Mouse (Mus musculus): Measurements from ENCODE around the gene Ano6. TPM values are rescaled to one million over a fixed set of nuclear protein-coding genes. Genes with fewer than 3 reads are reported as not detected.

The Ano6 gene
- polyA plus RNA-seq, 1 experiment: not detected

DNA sequence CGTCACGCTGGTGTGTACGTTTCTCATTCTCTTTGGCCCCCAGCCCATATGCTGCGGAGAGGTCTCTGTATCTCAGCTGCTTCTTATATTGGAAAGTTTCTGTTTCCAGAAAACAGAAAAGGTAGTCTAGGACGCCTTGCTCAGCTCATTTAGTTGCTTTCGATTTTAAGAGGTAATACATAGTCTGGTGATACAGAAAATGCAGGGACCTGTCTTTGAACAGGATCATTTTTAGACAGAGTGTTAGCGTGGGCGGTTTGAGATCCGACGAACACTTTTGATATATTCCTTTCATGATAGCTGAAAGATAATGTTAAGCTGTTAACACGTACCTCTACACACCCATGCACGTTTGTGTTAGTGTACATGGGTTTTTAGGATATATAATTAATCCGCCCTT, 35.9 kb downstream of the Ano6 start:
- no peak for TF ChIP-seq GATA1 (IDR thresholded peaks at IDR 0.05; ENCODE audit: low read length)

DNA sequence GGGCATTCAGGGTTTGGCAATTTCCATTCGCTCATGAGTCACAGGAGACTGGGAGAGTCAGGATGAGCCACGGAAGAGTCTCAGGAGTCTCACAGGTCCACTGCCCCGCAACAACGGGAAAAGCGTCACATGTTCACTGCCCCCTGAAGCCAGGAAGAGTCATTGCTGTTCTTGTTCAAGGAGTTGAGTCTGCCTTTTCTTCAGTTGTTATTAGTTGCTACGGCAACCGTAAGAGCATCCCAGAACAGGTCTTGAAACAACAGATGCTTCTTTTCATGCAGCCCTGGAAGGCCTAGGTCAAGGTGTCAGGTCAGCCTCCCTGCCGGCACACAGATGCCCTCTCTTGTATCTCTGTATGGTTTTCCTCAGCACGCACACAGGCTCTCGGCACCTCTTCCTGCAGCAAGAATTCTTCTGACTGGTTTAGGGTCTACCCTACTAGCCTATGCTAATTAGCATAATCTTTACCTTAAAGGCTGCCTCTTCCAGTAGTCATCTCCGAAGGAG, 36.9 kb downstream of the Ano6 start:
- no peak for TF ChIP-seq GATA1 (IDR thresholded peaks at IDR 0.05; ENCODE audit: low read length)

- no peak for TF ChIP-seq GATA1 (IDR thresholded peaks at IDR 0.05; ENCODE audit: low read length)
These were observed 38.1 kb downstream of the Ano6 start for GRCm38 (mm10) chr15:95828647-95829254.

DNA sequence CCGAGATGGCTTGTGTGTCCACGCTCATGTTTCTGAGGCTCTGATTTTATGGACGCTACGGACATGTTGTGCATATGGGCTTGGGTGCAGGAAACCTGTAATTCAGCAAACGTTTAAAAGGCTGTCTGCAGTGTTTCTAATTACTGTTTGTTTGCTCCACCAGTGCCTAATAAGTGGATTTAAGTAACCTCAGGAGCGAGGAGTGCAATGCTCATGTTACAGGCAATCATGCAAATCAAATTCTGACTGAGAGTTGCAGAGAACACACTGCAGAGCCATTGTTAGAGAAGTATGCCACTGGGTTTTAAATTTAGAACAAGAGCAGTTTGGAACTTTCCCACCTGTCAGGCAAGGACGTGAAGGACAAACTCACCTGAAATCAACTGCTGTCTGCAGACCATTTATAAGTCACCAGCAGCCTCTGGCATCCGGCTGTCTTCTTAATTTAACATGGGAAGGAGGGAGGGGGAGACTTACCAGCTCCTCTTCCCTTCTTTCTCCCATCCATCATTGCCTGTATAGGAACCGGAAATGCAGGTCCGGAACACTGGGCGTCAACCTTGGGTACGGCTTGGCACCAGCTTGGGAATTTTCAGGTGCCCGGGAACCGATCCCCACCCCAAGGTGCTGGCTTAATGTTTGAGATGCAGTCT, 39.0 kb downstream of the Ano6 start:
- no peak for TF ChIP-seq GATA1 (IDR thresholded peaks at IDR 0.05; ENCODE audit: low read length)

GRCm38 (mm10) chr15:95830206-95830560, 39.5 kb downstream of the Ano6 start:
- no peak for TF ChIP-seq GATA1 (IDR thresholded peaks at IDR 0.05; ENCODE audit: low read length)

DNA sequence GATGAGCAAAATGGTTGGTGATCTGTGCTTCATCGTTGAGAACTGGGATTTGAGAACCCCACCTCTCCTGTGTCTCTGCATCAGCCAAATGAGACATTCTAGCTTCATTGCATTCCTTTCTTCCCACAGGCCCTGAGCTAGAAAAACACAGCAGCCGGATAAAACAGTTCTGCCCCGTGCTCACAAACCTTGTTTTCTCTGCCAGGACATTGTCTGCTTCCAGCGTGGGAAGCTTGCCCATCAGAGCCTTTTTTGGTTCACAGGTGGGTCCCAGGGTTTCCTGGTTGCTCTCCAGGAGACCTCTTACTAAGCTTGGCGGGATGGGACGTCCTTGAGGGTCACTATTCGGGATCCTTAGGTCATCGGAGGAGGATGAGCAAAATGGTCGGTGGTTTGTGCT, 42.6 kb downstream of the Ano6 start:
- TF ChIP-seq GATA1 (IDR thresholded peaks at IDR 0.05; ENCODE audit: low read length): no peak

DNA sequence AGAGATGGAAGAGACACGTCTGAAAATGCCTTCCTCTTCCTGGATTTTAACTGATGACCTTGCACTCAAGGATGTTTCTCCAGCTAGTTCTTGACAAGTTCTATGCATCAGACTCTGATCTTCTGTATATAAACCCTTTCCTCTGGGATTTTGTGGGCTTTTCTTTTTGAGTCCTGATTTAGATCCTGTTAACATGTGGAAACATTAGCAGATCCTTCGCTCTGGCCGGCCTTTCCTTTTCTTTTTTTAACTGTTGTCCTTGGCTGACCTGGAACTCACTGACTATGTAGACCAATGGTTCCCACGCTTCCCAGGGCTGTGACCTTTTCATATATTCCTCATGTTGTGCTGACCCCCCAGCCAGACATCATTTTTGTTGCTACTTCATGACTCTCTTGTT, 45.4 kb downstream of the Ano6 start:
- TF ChIP-seq GATA1 (IDR thresholded peaks at IDR 0.05; ENCODE audit: low read length): no peak

DNA sequence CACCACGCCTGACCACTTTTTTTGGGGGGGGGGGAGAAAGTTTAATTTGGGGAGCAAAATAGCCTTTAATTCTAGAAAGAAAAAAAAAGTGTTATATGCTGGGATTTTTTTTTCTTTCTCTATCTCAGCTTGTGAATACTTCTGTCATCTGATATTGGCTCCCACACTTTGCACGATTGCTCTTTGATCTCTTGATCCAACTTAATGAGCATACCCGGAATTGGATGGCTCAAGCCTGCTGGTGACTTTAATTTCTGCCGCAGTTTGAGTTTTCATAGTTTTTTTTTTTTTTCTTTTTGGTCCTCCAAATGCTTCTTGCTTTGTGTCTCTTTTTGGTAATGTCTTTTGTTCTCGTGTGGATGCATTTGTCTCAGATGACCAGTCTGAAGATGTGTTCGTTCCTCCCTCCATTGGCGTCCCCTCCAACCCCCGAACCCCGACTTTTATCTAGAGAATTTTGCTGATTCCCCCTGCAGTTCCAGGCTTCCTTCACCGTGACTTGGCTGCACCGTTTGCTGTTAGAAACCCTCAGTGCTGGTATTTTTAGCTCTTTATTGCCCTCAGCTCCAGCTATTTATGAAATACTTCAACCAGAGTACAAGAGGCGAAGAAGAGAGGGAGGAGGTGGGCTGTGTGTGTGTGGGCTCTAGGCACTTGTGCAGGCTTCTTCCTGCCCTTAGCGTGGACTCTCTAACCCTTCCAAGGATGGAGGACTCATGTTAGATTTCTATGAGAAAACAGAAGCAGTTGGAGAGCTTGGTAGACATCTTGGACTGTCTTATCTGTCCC, 46.2 kb downstream of the Ano6 start:
- TF ChIP-seq GATA1 (IDR thresholded peaks at IDR 0.05; ENCODE audit: low read length): no peak

DNA sequence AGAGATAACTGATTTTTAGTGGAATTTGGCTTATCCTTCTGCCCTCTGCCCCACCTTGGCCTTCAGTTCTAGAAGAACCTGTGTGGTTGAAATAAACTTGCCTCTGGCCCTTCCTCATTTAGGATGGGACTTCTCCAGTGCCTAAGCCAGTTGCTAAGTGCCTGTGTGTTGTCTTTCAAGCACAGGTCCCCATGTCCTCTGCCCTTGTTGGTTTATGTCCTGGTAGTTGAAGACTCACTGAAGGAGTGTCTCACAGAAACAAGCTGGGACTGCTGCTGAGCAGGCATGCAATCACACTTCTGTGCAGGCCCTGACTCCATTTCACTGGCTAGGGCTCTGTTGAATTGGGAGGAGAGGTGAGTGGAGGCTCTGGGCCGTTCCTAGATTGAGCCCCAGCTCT, 46.9 kb downstream of the Ano6 start:
- no peak for TF ChIP-seq GATA1 (IDR thresholded peaks at IDR 0.05; ENCODE audit: low read length)

DNA sequence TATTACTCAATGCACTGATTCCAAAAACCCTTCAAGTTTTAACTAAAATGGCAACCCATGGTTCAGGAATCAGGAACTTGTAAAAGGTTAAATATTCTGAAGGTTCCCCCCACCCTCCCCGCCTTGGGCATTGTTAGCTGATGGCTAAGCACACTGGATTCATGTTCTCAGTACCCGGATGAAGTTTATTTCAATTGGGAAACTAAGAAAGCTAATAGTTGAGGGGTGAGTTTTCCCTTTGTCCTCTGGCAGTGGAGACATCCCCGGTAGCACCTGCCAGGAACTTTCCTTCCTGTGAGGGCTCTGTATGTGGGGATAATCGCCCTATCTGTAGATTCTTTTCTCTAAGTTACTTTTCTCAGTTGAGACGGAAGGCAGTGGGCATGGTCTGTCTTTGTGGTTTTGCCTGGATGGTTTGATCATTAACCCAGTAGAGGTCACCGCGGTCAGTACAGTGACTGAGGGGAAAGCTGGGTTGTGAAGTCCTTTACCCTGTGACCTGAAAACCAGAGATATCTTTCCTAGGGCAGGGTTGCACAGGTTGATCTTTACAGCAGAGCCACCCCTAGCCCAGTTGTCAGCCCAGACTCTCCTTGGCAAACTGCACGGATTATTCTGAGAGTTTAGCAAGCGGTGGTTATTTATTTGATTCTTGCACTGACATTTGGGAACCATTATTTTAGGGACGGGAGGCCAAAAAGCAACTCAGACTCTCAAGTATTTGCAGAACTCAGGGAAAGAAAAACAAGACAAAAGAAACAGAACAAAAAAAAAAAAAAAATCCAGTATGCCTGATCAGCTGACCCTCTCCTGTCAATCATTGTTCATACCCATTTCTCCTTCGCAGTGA, 47.8 kb downstream of the Ano6 start:
- TF ChIP-seq GATA1 (IDR thresholded peaks at IDR 0.05; ENCODE audit: low read length): no peak

- TF ChIP-seq GATA1 (IDR thresholded peaks at IDR 0.05; ENCODE audit: low read length): no peak
These were observed 49.1 kb downstream of the Ano6 start for GRCm38 (mm10) chr15:95839789-95840188.

DNA sequence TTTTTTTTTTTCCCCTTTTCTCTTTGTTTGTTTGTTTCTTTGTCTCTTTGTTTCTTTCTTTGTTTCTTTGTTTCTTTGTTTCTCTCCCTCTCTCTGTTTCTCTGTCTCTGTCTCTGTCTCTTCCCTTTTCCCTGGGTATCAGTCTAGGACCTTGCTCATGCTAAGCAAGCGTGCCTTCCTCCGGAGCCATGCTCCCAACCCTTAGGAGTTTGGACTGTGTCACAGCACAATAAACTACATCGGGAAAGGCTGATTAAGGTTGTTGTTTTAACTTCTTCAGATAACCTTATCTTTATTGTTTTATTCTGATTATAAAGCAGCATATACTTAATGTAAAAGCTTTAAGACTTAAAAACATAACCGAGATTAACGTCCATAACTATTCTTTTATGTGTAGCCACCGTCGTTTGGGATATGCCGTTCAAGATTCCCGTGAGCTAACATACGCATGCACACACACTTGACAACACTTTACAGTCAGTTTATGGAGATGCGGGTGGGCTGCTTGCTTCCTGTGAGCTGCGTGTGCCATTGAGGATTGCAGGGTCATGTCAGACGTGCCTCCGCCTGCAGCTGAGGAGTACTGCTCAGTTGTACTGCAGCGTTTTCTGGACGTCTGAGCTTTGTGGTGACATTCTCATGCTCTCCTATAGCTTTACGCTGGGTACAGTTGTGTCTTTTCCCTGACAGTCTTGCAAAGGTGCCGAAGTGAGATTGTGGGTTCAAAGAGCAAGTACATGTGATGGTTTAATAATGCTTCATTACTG, 52.7 kb downstream of the Ano6 start:
- no peak for TF ChIP-seq GATA1 (IDR thresholded peaks at IDR 0.05; ENCODE audit: low read length)

- no peak for TF ChIP-seq GATA1 (IDR thresholded peaks at IDR 0.05; ENCODE audit: low read length)
These were observed 53.8 kb downstream of the Ano6 start for GRCm38 (mm10) chr15:95844412-95844811.

- TF ChIP-seq GATA1 (IDR thresholded peaks at IDR 0.05; ENCODE audit: low read length): no peak
These were observed 55.5 kb downstream of the Ano6 start for GRCm38 (mm10) chr15:95846102-95846501.

Measured in G1E-ER4 (cell line).